Mouse (Mus musculus): ENCODE measurements around the gene Pigs. TPM values are rescaled to one million over a fixed set of nuclear protein-coding genes. Genes with fewer than 3 reads are reported as not detected.

The Pigs gene
- polyA plus RNA-seq, 1 experiment from 2014 or later = 70.3 TPM

DNA sequence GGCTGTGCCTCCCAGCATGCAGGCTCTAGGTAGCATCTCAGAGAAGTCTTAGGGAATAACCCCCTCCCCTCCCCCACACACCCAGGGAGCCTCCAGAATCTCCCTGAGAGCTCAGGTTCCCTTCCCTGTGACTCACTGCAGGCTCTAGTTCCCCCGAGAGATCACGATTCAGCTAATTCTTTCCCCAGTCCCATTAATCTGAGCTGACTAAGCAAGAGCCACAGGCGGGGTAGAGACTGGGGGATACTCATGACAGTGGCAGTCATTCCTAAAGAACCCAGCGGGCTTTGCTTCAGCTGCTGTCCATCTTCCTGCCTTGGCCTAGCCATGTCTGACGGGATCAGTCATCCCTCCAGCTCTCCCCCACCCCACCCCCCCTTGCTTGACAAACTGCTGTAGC lies 54.5 kb downstream of the Pigs start:
- no peaks in the 10 kb centered on the region for H3K27me3 ChIP-seq (ENCODE audit: control insufficient read depth, insufficient read depth, low read length)
- no peaks in the 10 kb centered on the region for H3K36me3 ChIP-seq (ENCODE audit: control insufficient read depth, insufficient read depth, low read length)
- no peak overlapping the region for H3K4me3 ChIP-seq (ENCODE audit: low read depth, low read length)
- WGBS = 25% methylated on average over 5 of the region's 5 CpGs
- no peak overlapping the region for H3K27ac ChIP-seq (ENCODE audit: low read depth, low read length)
- H3K4me1 ChIP-seq (replicated peaks; ENCODE audit: control insufficient read depth, insufficient read depth, low read length) = no peaks in the 10 kb centered on the region
- no peak overlapping the region for H3K9ac ChIP-seq (ENCODE audit: low read length)
- no peak overlapping the region for H3K4me2 ChIP-seq (ENCODE audit: low read depth, low read length, severe bottlenecking)
- ATAC-seq (replicated peaks; ENCODE audit: low FRiP score) (no peak), DNase-seq (ENCODE audit: low spot score) (peak; percentile 38)
- H3K9me3 ChIP-seq (ENCODE audit: control insufficient read depth, low read length) = no peaks in the 10 kb centered on the region

- WGBS = 87% methylated on average over 10 of the region's 10 CpGs
- H3K9me3 ChIP-seq (ENCODE audit: control insufficient read depth, low read length) = no peaks in the 10 kb centered on the region
- H3K4me2 ChIP-seq (ENCODE audit: low read depth, low read length, severe bottlenecking) = no peak overlapping the region
- no peak overlapping the region for H3K9ac ChIP-seq (ENCODE audit: low read length)
- H3K4me3 ChIP-seq (ENCODE audit: low read depth, low read length) = no peak overlapping the region
- H3K27me3 ChIP-seq (ENCODE audit: control insufficient read depth, insufficient read depth, low read length) = no peaks in the 10 kb centered on the region
- no peak overlapping the region for H3K27ac ChIP-seq (ENCODE audit: low read depth, low read length)
- DNase-seq (ENCODE audit: low spot score) = no peak
- ATAC-seq (replicated peaks; ENCODE audit: low FRiP score) = no peak
- H3K36me3 ChIP-seq (ENCODE audit: control insufficient read depth, insufficient read depth, low read length) = no peaks in the 10 kb centered on the region
- no peaks in the 10 kb centered on the region for H3K4me1 ChIP-seq (replicated peaks; ENCODE audit: control insufficient read depth, insufficient read depth, low read length)
These were observed 57.6 kb downstream of the Pigs start for GRCm38 (mm10) chr11:78385776-78386175.

DNA sequence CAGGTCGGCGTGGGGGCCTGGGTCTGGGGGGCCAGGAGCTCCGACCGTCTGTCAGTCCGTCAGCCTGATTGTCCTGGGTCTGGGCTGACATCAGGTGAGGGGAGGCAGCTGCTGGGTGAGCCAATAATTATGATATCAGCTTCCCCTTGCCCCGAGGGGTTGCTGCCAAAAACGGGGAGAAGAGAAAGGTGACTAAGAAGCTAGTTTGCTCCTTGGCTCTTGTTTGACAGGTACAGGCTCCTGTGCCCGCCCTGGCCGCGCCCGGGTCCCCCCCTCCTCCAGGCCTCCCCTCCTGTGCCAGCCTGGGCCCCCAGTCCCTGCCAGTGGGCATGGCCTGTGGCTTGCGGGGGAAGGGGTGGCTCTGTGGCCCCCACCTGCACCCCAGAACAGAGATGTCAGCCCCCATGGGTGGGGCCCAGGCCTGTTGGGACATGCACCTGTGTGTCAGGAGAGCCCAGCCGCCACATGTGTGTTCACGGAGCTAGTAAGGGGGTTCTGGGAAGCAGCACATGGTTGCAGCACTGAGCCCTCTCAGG lies 58.4 kb downstream of the Pigs start, which contains the start of gene Foxn1:
Gene Foxn1, minus strand, starts transcription at position 51 of the 536 bp plus-strand sequence.
- Histone ChIP-seq H3K4me3 (ENCODE audit: low read depth, low read length) (no peak within 1 kb of the TSS), H3K27ac (ENCODE audit: low read depth, low read length) (no peak within 1 kb of the TSS)
- 81% methylated on average over 14 of the region's 14 CpGs for WGBS

More for the DNA sequence above, 58.4 kb downstream of the Pigs start, which contains the start of gene Foxn1:
- Histone ChIP-seq H3K9me3 (ENCODE audit: control insufficient read depth, low read length) (no peaks in the 10 kb centered on the region), H3K9ac (ENCODE audit: low read length) (no peak within 1 kb of the TSS), H3K4me1 (replicated peaks; ENCODE audit: control insufficient read depth, insufficient read depth, low read length) (no peaks in the 10 kb centered on the region), H3K36me3 (ENCODE audit: control insufficient read depth, insufficient read depth, low read length) (no peaks in the 10 kb centered on the region), H3K4me2 (ENCODE audit: low read depth, low read length, severe bottlenecking) (no peak within 1 kb of the TSS), H3K27me3 (ENCODE audit: control insufficient read depth, insufficient read depth, low read length) (no peaks in the 10 kb centered on the region)
- no peak for ATAC-seq (replicated peaks; ENCODE audit: low FRiP score)
- peak; percentile 42 for DNase-seq (ENCODE audit: low spot score)

Other genes starting within 250 kb of the Pigs start
- gene Eral1, start 248.0 kb upstream of the Pigs start, polyA plus RNA-seq (2014; fragmentation: Nextera tagmentation; extraction: Ambion mirVana) = 39.4 and 41.8 TPM in 2 replicates
- 31.3 and 34.4 TPM in 2 replicates for gene Fam222b, start 233.8 kb upstream of the Pigs start, polyA plus RNA-seq (2014; fragmentation: Nextera tagmentation; extraction: Ambion mirVana)
- 77.7 and 79.6 TPM in 2 replicates for gene Traf4, start 162.8 kb upstream of the Pigs start, polyA plus RNA-seq (2014; fragmentation: Nextera tagmentation; extraction: Ambion mirVana)
- 7.6 and 9.6 TPM in 2 replicates for gene Nek8, start 151.7 kb upstream of the Pigs start, polyA plus RNA-seq (2014; fragmentation: Nextera tagmentation; extraction: Ambion mirVana)
- gene Tlcd1, start 151.7 kb upstream of the Pigs start, polyA plus RNA-seq (2014; fragmentation: Nextera tagmentation; extraction: Ambion mirVana) = 7.1 and 9.9 TPM in 2 replicates
- gene Rpl23a, start 144.8 kb upstream of the Pigs start, polyA plus RNA-seq (2014; fragmentation: Nextera tagmentation; extraction: Ambion mirVana) = 1,094 and 1,161 TPM in 2 replicates
- gene Rab34, start 140.0 kb upstream of the Pigs start, polyA plus RNA-seq (2014; fragmentation: Nextera tagmentation; extraction: Ambion mirVana) = 54.7 and 58.8 TPM in 2 replicates
- 1.4 and 1.6 TPM in 2 replicates for gene Proca1, start 135.0 kb upstream of the Pigs start, polyA plus RNA-seq (2014; fragmentation: Nextera tagmentation; extraction: Ambion mirVana)
- 41.0 and 52.3 TPM in 2 replicates for gene Sdf2, start 82.7 kb upstream of the Pigs start, polyA plus RNA-seq (2014; fragmentation: Nextera tagmentation; extraction: Ambion mirVana)
- 33.7 and 34.0 TPM in 2 replicates for gene Supt6, start 82.4 kb upstream of the Pigs start, polyA plus RNA-seq (2014; fragmentation: Nextera tagmentation; extraction: Ambion mirVana)
- gene 2610507B11Rik, start 66.7 kb upstream of the Pigs start, polyA plus RNA-seq (2014; fragmentation: Nextera tagmentation; extraction: Ambion mirVana) = 75.1 and 84.6 TPM in 2 replicates
- gene BC030499, start 37.6 kb upstream of the Pigs start, polyA plus RNA-seq (2014; fragmentation: Nextera tagmentation; extraction: Ambion mirVana) = 0.21 and 0.87 TPM in 2 replicates
- 75.5 and 76.1 TPM in 2 replicates for gene Spag5, start 26.9 kb upstream of the Pigs start, polyA plus RNA-seq (2014; fragmentation: Nextera tagmentation; extraction: Ambion mirVana)
- 3.3 and 7.4 TPM in 2 replicates for gene Aldoc, start 5.4 kb upstream of the Pigs start, polyA plus RNA-seq (2014; fragmentation: Nextera tagmentation; extraction: Ambion mirVana)
- gene Unc119, start 15.1 kb downstream of the Pigs start, polyA plus RNA-seq (2014; fragmentation: Nextera tagmentation; extraction: Ambion mirVana) = 73.2 and 77.4 TPM in 2 replicates
- gene Foxn1, start 58.1 kb downstream of the Pigs start, polyA plus RNA-seq (2014; fragmentation: Nextera tagmentation; extraction: Ambion mirVana) = not detected in 2 replicates
- not detected in 2 replicates for gene Slc13a2, start 93.8 kb downstream of the Pigs start, polyA plus RNA-seq (2014; fragmentation: Nextera tagmentation; extraction: Ambion mirVana)
- 18.4 TPM in 2 replicates for gene Slc46a1, start 137.3 kb downstream of the Pigs start, polyA plus RNA-seq (2014; fragmentation: Nextera tagmentation; extraction: Ambion mirVana)
- gene Sarm1, start 169.3 kb downstream of the Pigs start, polyA plus RNA-seq (2014; fragmentation: Nextera tagmentation; extraction: Ambion mirVana) = 18.4 and 24.9 TPM in 2 replicates
- gene Vtn, start 170.7 kb downstream of the Pigs start, polyA plus RNA-seq (2014; fragmentation: Nextera tagmentation; extraction: Ambion mirVana) = 36.3 and 38.6 TPM in 2 replicates
- not detected in 2 replicates for gene Sebox, start 175.0 kb downstream of the Pigs start, polyA plus RNA-seq (2014; fragmentation: Nextera tagmentation; extraction: Ambion mirVana)
- 77.1 and 77.2 TPM in 2 replicates for gene Tmem199, start 183.8 kb downstream of the Pigs start, polyA plus RNA-seq (2014; fragmentation: Nextera tagmentation; extraction: Ambion mirVana)
- gene Poldip2, start 183.8 kb downstream of the Pigs start, polyA plus RNA-seq (2014; fragmentation: Nextera tagmentation; extraction: Ambion mirVana) = 144 and 155 TPM in 2 replicates
- gene Tnfaip1, start 207.9 kb downstream of the Pigs start, polyA plus RNA-seq (2014; fragmentation: Nextera tagmentation; extraction: Ambion mirVana) = 85.8 and 90.1 TPM in 2 replicates
- gene Ift20, start 207.9 kb downstream of the Pigs start, polyA plus RNA-seq (2014; fragmentation: Nextera tagmentation; extraction: Ambion mirVana) = 87.3 and 92.3 TPM in 2 replicates
- gene Tmem97, start 222.4 kb downstream of the Pigs start, polyA plus RNA-seq (2014; fragmentation: Nextera tagmentation; extraction: Ambion mirVana) = 77.6 and 87.4 TPM in 2 replicates